Mouse (Mus musculus): ENCODE measurements around the gene Prr19.
A peak's percentile ranks its signal among the peaks of the same experiment; 100 is the strongest.

Gene Prr19

DNA sequence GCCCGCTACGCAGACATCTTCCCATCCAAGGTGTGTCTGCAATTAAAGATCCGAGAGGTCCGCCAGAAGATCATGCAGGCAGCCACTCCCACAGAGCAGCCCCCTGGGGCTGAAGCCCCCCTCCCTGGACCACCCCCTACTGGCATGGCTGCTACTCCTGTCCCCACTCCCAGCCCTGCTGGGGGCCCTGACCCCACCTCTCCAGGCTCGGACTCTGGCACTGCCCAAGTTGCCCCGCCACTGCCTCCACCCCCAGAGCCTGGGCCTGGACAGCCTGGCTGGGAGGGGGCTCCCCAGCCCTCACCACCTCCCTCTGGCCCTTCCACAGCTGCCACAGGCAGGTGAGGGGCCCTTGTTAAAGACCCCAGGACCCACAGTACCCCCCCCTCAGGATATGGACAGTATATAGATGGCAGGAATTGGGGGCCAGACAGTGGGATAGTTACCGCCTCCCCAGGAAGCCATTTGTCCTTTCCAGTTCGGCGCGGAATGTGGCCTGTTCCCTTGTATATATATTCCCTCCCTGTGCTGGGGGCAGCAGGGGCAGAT lies 7.9 kb upstream of the Prr19 start:
- no peak for DNase-seq

DNA sequence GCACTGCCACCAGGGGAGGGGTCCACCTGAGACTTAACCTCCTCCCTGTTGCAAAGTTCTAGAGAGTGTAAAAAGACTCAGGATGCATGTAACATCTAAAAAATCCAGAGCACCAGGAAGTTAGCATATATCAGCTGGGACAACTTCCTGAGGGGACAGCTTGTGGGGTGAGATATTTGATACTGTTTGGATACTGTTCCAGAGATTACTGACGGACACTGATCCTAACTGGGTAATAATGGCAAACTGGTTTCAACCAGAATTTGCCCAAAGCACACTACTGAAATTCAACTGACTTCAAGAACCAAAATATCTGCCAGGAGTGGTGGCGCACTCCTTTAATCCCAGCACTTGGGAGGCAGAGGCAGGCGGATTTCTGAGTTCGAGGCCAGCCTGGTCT lies 6.7 kb upstream of the Prr19 start:
- no peak for DNase-seq

DNA sequence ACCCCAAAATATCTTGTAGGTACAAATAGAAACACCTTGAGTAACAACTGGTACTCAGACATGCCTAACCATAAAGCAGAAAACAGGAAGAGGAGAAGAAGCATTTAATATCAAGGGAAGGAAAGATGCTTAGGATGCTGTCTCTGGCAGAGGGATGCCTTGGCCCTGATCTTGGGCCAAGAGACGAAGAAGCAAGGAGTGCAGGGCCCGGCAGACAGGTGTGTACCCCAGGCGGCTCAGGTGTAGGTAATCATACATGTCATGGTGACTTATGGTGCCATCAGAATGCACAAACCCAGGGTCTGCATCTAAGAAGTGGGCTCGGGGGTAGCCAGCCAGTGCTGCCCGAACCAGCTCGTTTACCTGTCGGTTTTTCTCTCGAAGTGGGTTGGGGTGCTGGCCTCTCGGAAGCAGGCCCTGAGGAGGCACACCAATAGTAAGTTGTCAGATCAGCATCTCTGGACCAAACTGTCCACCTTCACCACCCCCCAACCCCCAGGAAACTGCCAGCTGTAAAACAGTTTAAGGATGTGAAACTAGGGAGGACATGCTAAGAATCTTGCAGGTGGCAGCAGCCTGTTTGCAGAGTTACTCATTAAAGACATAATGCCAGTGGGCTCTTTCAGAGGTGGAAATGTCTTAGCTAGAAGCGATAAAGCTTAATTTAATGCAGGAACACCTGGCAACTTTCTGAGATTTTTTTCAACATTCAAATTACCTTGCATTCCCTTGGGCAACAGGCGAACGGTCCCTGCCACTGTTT lies 6.1 kb upstream of the Prr19 start:
- DNase-seq, result no peak

DNA sequence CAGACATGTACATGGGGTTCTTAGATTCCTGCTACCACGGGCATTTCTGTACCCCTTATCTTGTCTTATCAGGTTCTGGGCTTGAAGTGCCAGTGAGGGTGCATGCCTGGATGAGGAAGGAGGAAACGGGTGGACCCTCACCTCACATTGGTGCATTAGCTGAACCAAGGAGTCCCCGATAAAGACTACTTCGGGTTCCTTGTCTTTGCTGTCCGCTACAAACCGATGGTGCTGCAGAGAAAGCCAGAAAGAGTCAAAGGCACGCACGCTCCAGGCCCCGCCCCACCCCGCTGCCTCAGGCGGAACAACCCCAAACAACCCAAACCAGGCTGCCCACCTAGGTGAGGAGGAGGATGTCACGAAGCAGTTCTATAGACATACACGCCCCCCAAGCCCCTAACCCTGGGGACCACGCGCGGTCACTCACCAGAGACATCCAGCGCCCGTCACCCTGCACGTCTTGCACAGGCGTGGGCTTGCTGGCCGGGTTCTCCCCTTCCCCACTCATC lies 4.2 kb upstream of the Prr19 start:
- DNase-seq, result no peak

DNA sequence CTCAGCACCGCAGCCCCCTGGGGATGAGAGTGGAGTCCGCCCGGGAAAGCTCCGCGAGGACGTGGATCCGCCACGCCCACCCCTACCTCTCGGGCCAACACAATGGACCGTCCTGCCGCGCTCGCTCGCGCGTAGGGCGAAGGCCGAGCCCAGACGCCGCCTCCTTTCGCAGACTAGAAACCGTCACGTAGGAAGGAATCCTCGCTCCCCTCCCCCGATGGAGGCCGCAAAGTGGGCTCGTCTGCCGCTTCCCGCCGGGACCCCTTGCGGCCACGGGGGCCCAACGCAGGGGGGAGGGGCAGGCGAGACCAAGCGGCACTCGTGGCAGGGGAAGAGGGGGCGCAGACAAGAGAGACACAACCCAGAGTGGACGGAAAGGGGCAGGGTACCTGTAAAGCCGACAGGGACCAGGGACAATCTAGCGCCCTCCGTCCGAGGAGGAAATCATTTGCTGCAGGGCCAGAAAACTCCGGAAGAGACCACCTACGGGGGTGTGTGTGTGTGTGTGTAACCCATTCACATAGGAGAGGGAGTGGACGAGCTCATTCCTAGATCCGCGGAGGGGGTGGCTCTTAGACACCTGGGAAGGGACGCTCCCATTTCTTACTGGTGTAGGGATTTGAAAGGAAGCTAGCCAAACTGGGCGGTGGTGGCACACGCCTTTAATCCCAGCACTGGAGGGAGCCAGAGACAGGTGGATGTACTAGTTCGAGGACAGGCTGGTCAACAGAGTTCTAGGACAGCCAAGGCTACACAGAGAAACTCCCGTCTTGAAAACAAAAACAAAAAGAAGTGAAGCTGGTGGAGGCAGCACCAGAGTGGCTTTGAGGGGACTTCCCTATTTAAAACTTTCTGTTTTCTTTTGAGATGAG lies 3.5 kb upstream of the Prr19 start, which contains the start of gene Pafah1b3:
Gene Pafah1b3 (minus strand): TSS at position 533 of the 872 bp plus-strand sequence.
- peak; percentile 80 for DNase-seq

DNA sequence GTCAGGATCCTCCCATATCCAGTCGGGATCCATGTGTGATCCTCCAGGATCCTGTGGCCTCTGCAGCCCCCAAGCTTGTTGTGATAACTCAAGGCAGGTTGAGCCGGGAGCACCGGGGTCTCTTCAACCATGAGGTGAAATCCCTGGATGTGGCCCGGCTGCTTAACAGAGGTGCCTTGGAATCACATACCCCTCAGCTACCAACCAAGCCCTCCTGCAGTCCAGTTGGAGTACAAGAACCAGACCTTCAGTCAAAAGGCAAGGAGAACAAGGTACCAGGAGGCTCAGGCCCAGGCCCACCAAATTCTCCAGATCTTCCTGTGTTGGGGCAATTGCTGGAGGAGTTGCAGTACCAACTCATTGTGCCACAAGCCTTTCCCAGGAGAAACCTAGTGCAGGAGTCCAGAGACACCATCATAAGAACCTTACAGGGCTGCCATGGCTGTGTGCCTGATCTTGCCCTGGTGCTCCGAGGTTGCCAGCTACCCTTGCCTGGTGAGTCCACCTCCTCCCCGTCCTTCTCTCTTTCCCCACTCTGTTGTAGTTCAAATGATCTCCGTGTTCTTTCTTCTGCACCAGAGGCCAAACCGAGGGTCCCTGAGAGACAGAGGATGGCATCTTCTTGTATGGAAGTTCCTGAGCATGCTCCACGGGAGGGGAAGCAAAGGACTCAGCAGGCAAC lies 1.9 kb downstream of the Prr19 start:
- DNase-seq, result no peak

DNA sequence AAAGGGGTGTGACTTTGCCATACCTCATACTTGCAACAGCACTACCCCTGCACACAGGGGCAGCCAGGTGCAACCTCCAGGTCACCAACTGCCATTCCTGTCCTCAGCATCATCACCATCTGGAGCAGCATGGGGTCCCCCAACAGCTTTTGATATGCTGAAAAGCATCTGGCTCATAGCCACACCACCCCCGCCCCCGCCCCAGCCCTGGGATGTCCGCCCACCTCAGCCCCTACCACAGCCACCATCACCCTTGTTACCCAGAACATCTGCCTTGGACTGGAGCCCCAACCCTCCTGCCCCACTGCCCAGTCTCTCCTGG lies 2.4 kb downstream of the Prr19 start:
- DNase-seq, result no peak

DNA sequence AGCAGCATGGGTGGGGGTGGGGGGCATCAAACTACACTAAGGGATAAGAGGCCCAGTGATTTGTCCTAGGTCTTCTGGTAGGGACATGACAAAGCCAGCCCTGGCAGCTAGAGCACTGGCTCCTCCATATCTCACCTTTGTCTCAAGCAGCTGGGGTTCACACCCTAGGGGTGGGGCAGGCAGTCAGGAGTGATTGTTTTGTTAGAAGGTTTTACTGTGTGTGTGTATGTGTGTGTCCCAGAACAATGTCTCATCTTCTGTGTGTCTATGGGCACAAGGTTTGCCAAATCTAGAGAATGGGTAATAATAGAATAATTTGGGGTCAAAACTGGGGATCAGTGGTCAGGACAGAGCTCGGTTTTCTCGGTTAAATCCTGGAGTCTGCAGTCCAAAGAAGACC lies 4.3 kb downstream of the Prr19 start:
- no peak for DNase-seq

DNA sequence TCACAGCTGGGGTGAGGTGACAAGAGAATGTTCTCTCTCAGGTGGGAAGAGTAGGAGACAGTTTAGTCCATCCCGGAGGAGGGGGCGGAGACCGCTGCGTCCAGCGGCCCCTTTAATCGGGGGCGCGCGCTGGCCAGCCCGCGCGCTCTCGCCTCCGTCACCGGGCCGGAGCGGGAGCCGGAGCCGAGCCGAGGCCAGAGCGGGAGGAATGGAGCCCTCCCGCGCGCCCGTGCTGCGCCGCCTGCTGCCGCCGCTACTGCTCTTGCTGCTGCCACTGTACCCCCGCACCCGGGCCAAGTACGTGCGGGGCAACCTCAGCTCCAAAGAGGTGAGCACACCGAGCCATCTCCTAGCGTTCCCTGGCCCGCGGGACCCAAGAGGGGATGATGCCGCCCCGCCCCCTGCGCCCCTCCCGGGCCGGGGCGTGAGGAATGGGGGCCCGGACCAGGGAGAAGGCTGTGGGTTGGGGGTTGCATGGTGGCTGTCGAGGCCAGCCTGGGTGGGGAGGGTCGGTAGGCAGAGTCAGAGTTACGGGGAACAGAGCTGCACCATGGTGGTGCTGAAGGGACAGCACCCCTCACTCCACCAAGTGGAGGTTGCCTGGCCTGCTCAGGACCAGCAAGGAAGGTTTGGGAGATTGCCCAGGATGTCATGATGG lies 4.9 kb downstream of the Prr19 start, which contains the start of gene Tmem145:
Gene Tmem145 (plus strand): TSS at position 151 of the 658 bp plus-strand sequence.
- DNase-seq, result peak; percentile 61

DNA sequence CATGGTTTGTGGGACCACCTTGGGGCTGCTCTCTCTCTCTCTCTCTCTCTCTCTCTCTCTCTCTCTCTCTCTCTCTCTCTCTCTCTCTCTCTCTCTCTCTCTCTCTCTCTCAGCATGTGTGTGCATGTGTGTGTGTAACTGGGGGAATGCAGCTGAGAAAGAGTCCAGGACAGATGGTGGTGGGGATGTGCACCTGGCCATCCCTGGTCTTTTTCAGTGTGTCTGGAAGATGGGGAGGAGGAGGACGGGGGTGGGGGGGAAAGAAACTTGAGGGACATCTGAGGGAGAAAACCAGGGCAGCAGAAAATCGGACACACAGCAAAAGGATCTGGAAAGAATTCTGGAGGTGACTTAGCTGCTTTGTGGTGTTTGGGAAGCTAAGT lies 5.4 kb downstream of the Prr19 start:
- no peak for DNase-seq

DNA sequence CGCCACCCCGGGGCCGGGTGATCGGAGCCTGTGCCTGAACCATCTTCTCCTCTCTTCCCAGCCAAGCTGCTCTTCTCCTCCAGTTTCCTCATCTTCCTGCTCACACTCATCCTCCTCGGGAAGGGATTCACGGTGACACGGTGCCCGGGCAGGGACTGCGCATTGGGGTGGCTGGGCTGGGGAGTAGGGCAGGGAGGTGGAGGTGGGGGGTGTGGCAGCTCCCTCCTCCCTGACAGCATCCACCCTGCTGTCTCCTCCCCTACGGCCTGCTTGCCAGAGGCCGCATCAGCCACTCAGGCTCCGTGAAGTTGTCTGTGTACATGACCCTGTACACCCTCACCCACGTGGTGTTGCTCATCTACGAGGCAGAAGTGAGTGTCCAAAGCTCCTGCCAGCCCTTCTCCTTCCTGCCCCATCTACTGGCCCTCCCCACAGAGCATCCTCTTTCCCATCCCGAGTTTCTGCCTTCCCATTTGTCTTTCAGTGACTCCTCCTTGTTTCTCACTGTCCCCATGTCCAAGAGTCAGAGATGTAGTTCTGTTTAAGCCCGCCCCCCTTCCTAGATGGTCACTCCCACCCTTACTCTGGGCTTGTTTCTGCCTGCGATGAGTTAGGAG lies 7.6 kb downstream of the Prr19 start:
- no peak for DNase-seq

DNA sequence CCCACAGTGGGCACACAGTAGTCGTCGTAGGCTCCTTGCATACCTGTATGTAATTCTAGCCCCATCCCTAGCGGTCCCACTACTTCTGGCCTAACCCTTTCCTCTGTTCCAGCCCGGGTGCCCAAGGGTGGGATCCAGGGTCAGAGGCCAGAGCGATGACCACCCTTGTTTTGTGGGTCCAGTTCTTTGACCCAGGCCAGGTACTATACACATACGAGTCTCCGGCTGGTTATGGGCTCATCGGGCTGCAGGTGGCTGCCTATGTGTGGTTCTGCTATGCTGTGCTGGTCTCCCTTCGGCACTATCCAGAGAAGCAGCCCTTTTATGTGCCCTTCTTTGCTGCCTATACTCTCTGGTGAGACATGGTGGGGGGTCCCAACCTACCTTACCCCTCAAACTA lies 8.2 kb downstream of the Prr19 start:
- no peak for DNase-seq

DNA sequence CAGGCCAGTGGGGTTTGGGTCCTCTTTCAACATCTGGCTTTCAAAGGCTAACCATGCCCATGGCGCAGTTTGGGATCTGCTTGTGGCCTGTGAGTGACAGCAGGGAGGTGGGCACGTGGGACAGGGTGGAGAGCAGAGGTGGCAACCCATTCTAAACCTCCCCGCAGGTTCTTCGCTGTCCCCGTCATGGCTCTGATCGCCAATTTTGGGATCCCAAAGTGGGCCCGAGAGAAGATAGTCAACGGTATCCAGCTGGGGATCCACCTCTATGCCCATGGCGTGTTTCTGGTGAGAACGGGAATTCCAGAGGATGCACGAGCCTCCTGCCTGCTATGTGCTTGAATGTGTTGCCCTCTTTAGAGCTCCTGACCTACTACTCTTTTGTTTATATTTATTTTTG lies 10.0 kb downstream of the Prr19 start:
- no peak for DNase-seq

DNA sequence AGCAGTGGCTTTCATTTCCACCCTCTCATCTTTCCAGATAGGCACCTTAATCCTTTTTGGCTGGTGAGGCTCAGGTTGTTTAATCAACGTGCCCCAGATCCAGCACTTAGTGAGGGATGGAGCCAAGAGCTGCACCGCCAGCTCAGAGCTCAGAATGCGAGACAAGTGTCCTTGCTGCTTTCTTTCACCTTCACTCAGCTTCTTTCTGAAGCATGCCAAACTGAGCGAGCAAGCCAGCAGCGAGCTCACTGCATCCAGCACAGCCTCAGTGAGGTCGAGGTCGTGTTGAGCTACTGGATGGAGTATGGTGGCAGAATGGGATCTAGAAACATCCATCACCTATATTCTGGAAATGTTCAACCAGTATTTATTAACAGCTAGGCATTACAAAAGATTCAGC lies 12.1 kb downstream of the Prr19 start:
- DNase-seq, result no peak

DNA sequence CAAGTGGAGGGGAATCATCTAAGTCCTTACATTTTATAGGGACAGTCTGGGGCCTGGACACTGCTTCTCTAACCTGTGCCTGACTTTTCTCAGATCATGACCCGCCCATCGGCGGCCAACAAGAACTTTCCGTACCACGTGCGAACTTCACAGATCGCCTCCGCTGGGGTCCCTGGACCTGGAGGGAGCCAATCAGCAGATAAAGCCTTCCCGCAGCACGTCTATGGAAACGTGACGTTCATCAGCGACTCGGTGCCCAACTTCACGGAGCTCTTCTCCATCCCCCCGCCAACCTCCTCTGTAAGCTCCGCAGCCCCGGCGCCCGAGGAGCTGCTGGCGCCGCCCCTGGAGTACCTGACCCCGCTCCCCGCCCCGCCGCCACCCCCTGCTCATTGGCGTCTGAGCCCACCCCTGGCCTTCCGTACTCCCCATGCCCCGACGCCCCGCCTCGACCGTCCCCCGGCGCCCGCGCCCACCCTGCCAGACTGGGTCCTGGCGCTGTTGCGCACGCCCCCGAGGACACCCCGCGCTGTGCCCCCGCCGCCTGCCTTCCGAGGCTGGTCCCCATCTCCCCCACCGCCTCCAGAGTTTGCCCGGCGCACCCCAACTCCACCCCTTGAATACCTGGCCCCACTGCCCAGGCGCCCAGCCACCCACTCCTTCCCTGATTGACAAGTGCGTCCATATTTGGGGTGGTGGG lies 13.5 kb downstream of the Prr19 start:
- no peak for DNase-seq

DNA sequence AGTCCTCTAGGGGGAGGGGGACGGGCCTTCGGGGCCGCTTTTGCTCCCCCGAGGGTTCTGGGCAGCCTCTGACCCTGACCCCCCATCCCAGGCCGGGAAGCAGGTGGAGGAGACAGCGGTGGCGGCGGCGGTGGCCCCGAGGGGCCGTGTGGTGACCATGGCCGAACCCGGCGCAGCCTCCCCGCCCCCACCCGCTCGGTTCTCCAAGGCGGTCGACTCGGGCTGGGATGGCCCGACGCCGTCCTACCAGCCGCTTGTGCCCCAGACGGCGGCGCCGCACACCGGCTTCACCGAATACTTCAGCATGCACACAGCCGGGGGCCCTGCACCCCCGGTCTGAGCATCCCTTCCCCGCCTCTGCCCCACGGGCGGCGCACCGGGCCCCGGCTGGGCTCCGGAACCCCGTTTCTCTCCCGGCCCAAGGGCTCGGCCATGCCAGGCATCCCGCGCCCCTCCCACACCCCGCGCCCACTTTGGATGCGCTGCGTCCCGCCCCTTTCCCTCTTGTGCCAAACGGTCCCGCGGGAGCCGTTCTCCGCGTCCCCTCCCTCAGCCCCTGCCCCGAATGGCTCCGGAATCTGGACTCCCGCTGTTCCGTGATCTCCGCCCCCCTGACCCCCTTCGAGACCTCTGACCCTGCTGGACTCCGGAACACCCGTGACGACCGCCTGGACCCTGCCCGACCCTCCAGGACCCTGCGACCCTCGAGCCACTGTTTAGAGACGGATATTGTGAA lies 14.3 kb downstream of the Prr19 start:
- DNase-seq, result no peak

DNA sequence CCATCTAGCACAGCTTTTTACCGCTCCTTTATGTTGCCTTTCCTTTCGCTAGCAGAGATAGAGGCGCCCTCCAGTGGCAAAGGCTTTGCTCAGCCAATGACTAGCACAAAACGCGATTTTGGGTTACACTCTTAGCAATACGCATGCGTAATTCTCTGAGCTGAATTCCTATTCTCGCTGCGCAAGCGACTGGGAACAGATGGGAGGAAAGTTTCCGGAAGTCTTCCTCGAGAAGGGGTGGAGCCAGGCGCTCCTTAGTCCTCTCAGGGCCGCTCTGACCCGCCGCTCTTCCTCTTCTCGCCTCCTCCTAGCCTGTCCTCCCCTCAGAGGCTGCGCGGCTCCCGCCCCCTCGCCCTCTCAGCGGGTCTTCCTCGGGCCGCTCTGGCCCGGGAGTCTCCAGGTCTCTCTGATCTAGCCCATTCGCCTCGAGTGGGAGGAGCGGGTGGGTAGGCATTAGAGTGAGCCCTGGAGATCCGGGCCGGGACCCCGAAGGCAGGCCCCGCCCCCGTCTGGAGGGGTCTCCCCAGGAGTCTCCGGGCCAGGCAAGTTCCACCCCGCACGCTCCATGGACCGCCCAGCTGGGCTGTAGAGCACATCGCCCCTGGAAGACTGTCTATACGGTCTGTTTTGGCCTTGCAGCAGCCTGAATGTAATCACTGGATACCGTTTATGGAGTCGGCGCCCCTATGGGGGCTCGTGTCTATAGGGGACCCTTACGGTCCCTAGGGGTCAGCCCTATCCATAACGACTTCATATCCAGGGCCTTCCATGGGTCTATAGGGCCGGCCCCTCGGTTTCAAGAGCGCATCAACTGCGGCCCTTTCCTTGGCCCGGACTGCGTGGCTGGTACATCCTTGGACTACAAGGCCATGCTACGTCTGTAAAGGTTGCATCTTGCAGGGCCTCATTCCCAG lies 15.6 kb downstream of the Prr19 start, which contains the start of gene Megf8:
Gene Megf8 (plus strand): TSS at position 633 of the 914 bp plus-strand sequence.
- peak; percentile 92 for DNase-seq

DNA sequence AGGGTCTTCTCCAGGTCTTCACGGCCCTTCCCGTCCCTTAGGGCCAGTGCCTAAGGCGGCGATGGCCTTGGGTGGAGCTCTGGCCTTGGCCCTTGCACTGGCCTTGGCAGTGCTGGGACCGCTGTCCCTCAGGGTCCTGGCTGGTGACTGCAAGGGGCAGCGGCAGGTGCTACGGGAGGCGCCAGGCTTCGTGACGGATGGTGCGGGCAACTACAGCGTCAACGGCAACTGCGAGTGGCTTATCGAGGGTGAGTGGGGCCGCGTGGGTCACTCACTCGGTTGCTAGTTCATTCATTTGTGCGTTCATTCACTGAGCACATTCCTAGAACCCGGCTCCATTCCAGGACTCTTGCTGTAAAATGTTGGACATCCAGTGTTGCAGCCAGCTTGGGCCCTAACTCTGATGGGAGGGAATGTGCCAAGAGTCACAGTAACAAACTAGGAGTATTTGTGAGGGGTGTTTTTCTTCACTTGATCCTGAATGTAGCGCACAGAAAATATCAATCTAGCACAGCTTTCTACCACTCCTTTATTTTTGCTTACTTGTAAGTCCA lies 16.3 kb downstream of the Prr19 start:
- DNase-seq, result no peak

DNA sequence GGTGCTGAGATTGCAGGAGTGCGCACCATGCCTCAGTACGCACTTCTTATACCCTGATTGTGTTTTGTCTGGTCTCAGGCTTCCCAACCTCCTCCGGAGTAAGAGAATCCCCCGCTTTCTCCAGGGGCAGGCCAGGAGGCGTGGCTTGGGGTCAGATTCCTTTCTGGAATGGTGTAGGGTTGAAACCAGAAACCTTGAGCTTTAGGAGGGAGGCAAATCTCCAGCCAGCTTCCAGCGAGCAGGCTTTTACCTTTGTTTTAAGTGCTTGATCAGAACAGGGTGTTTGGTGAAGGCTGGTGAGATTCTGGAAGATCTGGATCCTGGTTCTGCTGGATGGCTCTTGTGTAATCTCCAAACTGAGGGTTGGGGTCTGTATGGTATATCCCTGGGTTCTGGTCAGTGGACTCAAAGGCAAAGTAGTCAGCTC lies 20.9 kb downstream of the Prr19 start:
- DNase-seq, result no peak

Data from right cerebral cortex, postnatal 25 days (tissue).